Mouse (Mus musculus) CH12.LX (cell line): ENCODE data around the gene Btbd10. TPM values are rescaled to one million over a fixed set of nuclear protein-coding genes. Genes with fewer than 3 reads are reported as not detected.
A peak's percentile ranks its signal among the peaks of the same experiment; 100 is the strongest.

Source experiments
- DNase-seq: peaks from one replicate; pipeline ENCODE4 v3.0.0-alpha.2; 2013; ENCODE audit errors: extremely low read depth
- H3K27ac ChIP-seq: 2 replicates; pipeline ENCODE4 v1.5.1; 2012; ENCODE audit warnings: low read depth, mild to moderate bottlenecking, control low read depth, moderate library complexity; ENCODE audit not compliant: insufficient read depth
- H3K27me3 ChIP-seq: replicated peaks from 2 replicates; pipeline ENCODE3; 2012; ENCODE audit warnings: inconsistent platforms
- H3K36me3 ChIP-seq, 2 experiments: replicated peaks in 1 of 2; 2 replicates each; pipeline versions ENCODE3 to v1.6.1; 2012; ENCODE audit warnings: inconsistent platforms in 1 of 2, low read length in 1 of 2, mild to moderate bottlenecking in 1 of 2, mixed read lengths in 1 of 2, moderate library complexity in 1 of 2; ENCODE audit not compliant: control insufficient read depth in 1 of 2, insufficient read depth in 1 of 2
- H3K4me1 ChIP-seq, 2 experiments: 2 replicates each; pipeline ENCODE4 v1.6.1; 2012; ENCODE audit warnings: inconsistent platforms in 1 of 2, moderate library complexity in 1 of 2; ENCODE audit not compliant: insufficient read depth in 2 of 2, control insufficient read depth in 1 of 2
- H3K4me2 ChIP-seq: 2 replicates; pipeline ENCODE4 v1.6.1; 2012; ENCODE audit warnings: low read depth, mild to moderate bottlenecking, control low read depth; ENCODE audit not compliant: poor library complexity, insufficient read depth, severe bottlenecking
- H3K4me3 ChIP-seq, 3 experiments: fragments of 150-350 bp in 1 of 3; sonication (generic) in 1 of 3; replicated peaks in 1 of 3; 2 replicates each; pipeline versions ENCODE3 to v1.5.1; 2011 to 2012; ENCODE audit warnings: low read depth in 2 of 3, low read length in 2 of 3, mild to moderate bottlenecking in 2 of 3, moderate library complexity in 2 of 3, control low read depth in 1 of 3, improper control_type of control experiment in 1 of 3, inconsistent platforms in 1 of 3, mixed read lengths in 1 of 3; ENCODE audit not compliant: poor library complexity in 1 of 3
- H3K79me2 ChIP-seq: replicated peaks from 2 replicates; pipeline ENCODE4 v1.6.1; 2012; ENCODE audit warnings: mild to moderate bottlenecking, moderate library complexity; ENCODE audit not compliant: control insufficient read depth, poor library complexity, insufficient read depth, severe bottlenecking; ENCODE audit errors: extremely low read depth
- H3K9ac ChIP-seq: 2 replicates; pipeline ENCODE4 v1.6.1; 2012; ENCODE audit warnings: low read depth, mild to moderate bottlenecking, control low read depth, moderate library complexity; ENCODE audit not compliant: insufficient read depth
- H3K9me3 ChIP-seq: replicated peaks from 2 replicates; pipeline ENCODE3; 2012; ENCODE audit warnings: low read length, inconsistent platforms, mixed read lengths
- CHD2 ChIP-seq: IDR thresholded peaks from 2 replicates; pipeline ENCODE4 v1.6.1; 2011; ENCODE audit warnings: low read length, improper control_type of control experiment
- CTCF ChIP-seq, 2 experiments: IDR thresholded peaks in 1 of 2; conservative IDR thresholded peaks in 1 of 2; 2 replicates each; pipeline ENCODE4 v1.5.1; 2011 to 2012; ENCODE audit warnings: low read depth in 2 of 2, low read length in 2 of 2, improper control_type of control experiment in 1 of 2, inconsistent platforms in 1 of 2, mild to moderate bottlenecking in 1 of 2, moderate library complexity in 1 of 2
- E2F4 ChIP-seq: IDR thresholded peaks from 2 replicates; pipeline ENCODE4 v1.6.1; 2011; ENCODE audit warnings: low read depth, low read length, improper control_type of control experiment; ENCODE audit not compliant: insufficient replicate concordance
- ELF1 ChIP-seq: IDR thresholded peaks from 2 replicates; pipeline ENCODE4 v1.6.1; 2014; ENCODE audit warnings: low read depth, mild to moderate bottlenecking, inconsistent platforms, low read length, improper control_type of control experiment
- EP300 ChIP-seq: IDR thresholded peaks from 2 replicates; pipeline ENCODE4 v1.6.1; 2011; ENCODE audit warnings: low read length, improper control_type of control experiment
- ETS1 ChIP-seq: conservative IDR thresholded peaks from 2 replicates; pipeline ENCODE4 v1.6.1; 2012; ENCODE audit warnings: low read depth, mild to moderate bottlenecking, inconsistent platforms, low read length, improper control_type of control experiment, moderate library complexity
- GABPA ChIP-seq: IDR thresholded peaks from 2 replicates; pipeline ENCODE4 v1.6.1; 2012; ENCODE audit warnings: low read depth, low read length, improper control_type of control experiment, inconsistent platforms; ENCODE audit not compliant: insufficient replicate concordance
- HCFC1 ChIP-seq: IDR thresholded peaks from 2 replicates; pipeline ENCODE4 v1.6.1; 2012; ENCODE audit warnings: low read depth, mild to moderate bottlenecking, inconsistent platforms, low read length, improper control_type of control experiment
- JUND ChIP-seq: conservative IDR thresholded peaks from 2 replicates; pipeline ENCODE4 v1.6.1; 2011; ENCODE audit warnings: low read depth, low read length, improper control_type of control experiment
- KAT2A ChIP-seq: IDR thresholded peaks from 2 replicates; pipeline ENCODE4 v1.6.1; 2012; ENCODE audit warnings: low read length, improper control_type of control experiment, inconsistent platforms; ENCODE audit not compliant: insufficient replicate concordance
- MAFK ChIP-seq: IDR thresholded peaks from 2 replicates; pipeline ENCODE4 v1.6.1; 2011; ENCODE audit warnings: low read length, improper control_type of control experiment; ENCODE audit not compliant: insufficient replicate concordance
- MAX ChIP-seq: IDR thresholded peaks from 2 replicates; pipeline ENCODE4 v1.6.1; 2011; ENCODE audit warnings: low read length, improper control_type of control experiment
- MAZ ChIP-seq: IDR thresholded peaks from 2 replicates; pipeline ENCODE4 v1.6.1; 2012; ENCODE audit warnings: low read depth, mild to moderate bottlenecking, inconsistent platforms, low read length, improper control_type of control experiment, moderate library complexity
- MEF2A ChIP-seq: IDR thresholded peaks from 2 replicates; pipeline ENCODE4 v1.6.1; 2014; ENCODE audit warnings: low read depth, mild to moderate bottlenecking, inconsistent platforms, low read length, improper control_type of control experiment, borderline replicate concordance
- NELFE ChIP-seq: IDR thresholded peaks from 2 replicates; pipeline ENCODE4 v1.6.1; 2011; ENCODE audit warnings: low read depth, low read length, improper control_type of control experiment
- PAX5 ChIP-seq: IDR thresholded peaks from 2 replicates; pipeline ENCODE4 v1.6.1; 2012; ENCODE audit warnings: low read length, inconsistent platforms, mixed read lengths
- POLR2A ChIP-seq: IDR thresholded peaks from 2 replicates; pipeline ENCODE4 v1.6.1; 2011; ENCODE audit warnings: low read depth, mild to moderate bottlenecking, improper control_type of control experiment, low read length
- POLR2AphosphoS2 ChIP-seq: IDR thresholded peaks from 2 replicates; pipeline ENCODE4 v1.6.1; 2011; ENCODE audit warnings: low read depth, low read length, improper control_type of control experiment
- RAD21 ChIP-seq: IDR thresholded peaks from 2 replicates; pipeline ENCODE4 v1.6.1; 2011; ENCODE audit warnings: low read depth, mild to moderate bottlenecking, low read length, improper control_type of control experiment, moderate library complexity
- RCOR1 ChIP-seq: conservative IDR thresholded peaks from 2 replicates; pipeline ENCODE4 v1.6.1; 2012; ENCODE audit warnings: low read depth, mild to moderate bottlenecking, inconsistent platforms, low read length, improper control_type of control experiment
- SMC3 ChIP-seq: IDR thresholded peaks from 2 replicates; pipeline ENCODE4 v1.6.1; 2011; ENCODE audit warnings: low read depth, low read length, improper control_type of control experiment
- TBP ChIP-seq: conservative IDR thresholded peaks from 2 replicates; pipeline ENCODE4 v1.6.1; 2011; ENCODE audit warnings: low read depth, low read length, improper control_type of control experiment
- TCF12 ChIP-seq: IDR thresholded peaks from 2 replicates; pipeline ENCODE4 v1.6.1; 2014; ENCODE audit warnings: low read depth, mild to moderate bottlenecking, inconsistent platforms, low read length, improper control_type of control experiment
- UBTF ChIP-seq: IDR thresholded peaks from 2 replicates; pipeline ENCODE4 v1.6.1; 2012; ENCODE audit warnings: low read depth, mild to moderate bottlenecking, inconsistent platforms, low read length, improper control_type of control experiment, moderate library complexity
- USF2 ChIP-seq: conservative IDR thresholded peaks from 2 replicates; pipeline ENCODE4 v1.6.1; 2011; ENCODE audit warnings: low read depth, low read length, improper control_type of control experiment
- ZC3H11A ChIP-seq: IDR thresholded peaks from 2 replicates; pipeline ENCODE4 v1.6.1; 2012; ENCODE audit warnings: low read depth, mild to moderate bottlenecking, inconsistent platforms, low read length, improper control_type of control experiment
- ZMIZ1 ChIP-seq: IDR thresholded peaks from 2 replicates; pipeline ENCODE4 v1.6.1; 2012; ENCODE audit warnings: low read depth, mild to moderate bottlenecking, inconsistent platforms, low read length, improper control_type of control experiment
- ZNF384 ChIP-seq: IDR thresholded peaks from 2 replicates; pipeline ENCODE4 v1.6.1; 2012; ENCODE audit warnings: low read depth, low read length, improper control_type of control experiment, inconsistent platforms
- dilution Hi-C: fragments of 300-500 bp; cut with MboI; formaldehyde crosslinking; loops from 2 replicates; pipeline ENCODE4 v1.14.3; 2020; ENCODE audit warnings: low sequenced_read_pairs; ENCODE audit not compliant: extremely low pct_unique_long_range_greater_than_20kb, extremely low pct_ligation_motif_present
- in situ Hi-C: fragments of 300-500 bp; cut with MboI; formaldehyde crosslinking; loops from 3 replicates; pipeline ENCODE4 v1.14.3; 2019; ENCODE audit warnings: low sequenced_read_pairs, low pct_ligation_motif_present, low pct_unique_long_range_greater_than_20kb, mixed read lengths
- polyA plus RNA-seq: library from polyadenylated mRNA; unstranded; fragments of >175 nt; gene quantifications from 2 replicates; pipeline ENCODE4 v1.2.1, GENCODE M21; 2012; ENCODE audit warnings: low read depth; ENCODE audit not compliant: insufficient read length
- total RNA-seq, 2 experiments: library from RNA; depleted of rRNA; stranded (reverse); fragments of 300-350 nt in 1 of 2; fragments of >200 nt in 1 of 2; gene quantifications; 2 replicates each; pipeline ENCODE4 v1.2.3; 2012 to 2014

The Btbd10 gene
- total and polyA plus RNA-seq, 3 experiments: 13.6 to 23.9 (median 17.0) TPM

DNA sequence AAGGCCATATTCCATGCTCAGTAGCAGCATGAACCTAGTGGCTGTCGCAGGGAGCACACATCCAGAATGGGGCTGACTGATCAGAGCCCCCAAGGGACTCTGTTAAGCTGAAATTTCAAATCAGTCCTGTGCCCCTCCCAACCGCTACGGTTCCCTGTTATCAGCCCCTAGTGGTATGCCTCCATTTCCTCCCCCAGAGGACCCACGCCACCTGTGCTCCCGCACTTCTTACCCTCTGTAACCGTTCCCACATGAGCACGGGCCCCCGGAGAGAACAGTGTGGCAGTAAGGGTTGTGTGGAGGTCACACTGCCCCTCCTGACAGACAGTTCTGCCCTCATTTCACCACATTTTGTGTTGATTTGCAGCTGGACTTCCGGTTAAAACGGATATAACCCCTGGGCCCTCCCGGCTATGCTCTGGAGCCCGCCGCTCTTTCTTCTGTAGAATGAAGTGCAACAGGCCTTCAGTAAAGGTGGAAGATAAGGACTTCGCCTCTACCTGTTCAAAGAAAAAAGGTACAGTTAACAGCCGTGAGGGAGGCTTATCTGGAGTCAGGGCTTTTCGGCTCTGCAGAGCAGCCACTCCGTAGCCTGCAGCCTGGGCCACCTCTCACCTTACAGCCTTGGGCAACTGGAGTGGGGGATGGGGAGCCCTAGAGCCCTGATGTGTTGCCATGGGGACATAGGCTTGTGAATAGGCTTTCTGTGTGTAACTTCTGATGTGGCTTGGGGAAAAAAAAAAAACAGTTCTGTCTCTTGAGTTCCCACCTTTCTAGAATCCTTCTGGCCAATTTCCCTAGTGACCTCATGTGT lies 73.9 kb downstream of the Btbd10 start:
- dilution Hi-C loops: no loop called here
- H3K36me3 ChIP-seq: peaks cover 0 to 43% of the 10 kb centered on the region in 2 experiments
- H3K9me3 ChIP-seq: no peaks in the 10 kb centered on the region
- no peak overlapping the region for H3K9ac ChIP-seq
- H3K27ac ChIP-seq: no peak overlapping the region
- no peaks in the 10 kb centered on the region for H3K27me3 ChIP-seq
- peak; percentile 44 for DNase-seq
- peaks cover 0 to 14% of the 10 kb centered on the region in 2 experiments; a peak in 1 of 4 replicates for H3K4me1 ChIP-seq
- H3K4me3 ChIP-seq: peak overlapping the region in 1 of 3 experiments; percentile 29
- H3K4me2 ChIP-seq: no peak overlapping the region
- no peaks in the 10 kb centered on the region for H3K79me2 ChIP-seq
- in situ Hi-C loops: no loop called here
- no peak for TF ChIP-seq USF2
- no peak for TF ChIP-seq MAX
- no peak for TF ChIP-seq MAFK
- TF ChIP-seq EP300: no peak
- TF ChIP-seq SMC3: no peak
- no peak for TF ChIP-seq GABPA
- TF ChIP-seq TBP: no peak
- no peak for TF ChIP-seq CTCF (conservative IDR thresholded peaks at IDR 0.05 in 1 of 2, IDR thresholded peaks at IDR 0.05 in 1 of 2; ENCODE audit: low read depth in 2 of 2, low read length in 2 of 2)
- no peak for TF ChIP-seq RAD21
- no peak for TF ChIP-seq TCF12
- TF ChIP-seq JUND: no peak
- TF ChIP-seq POLR2A: no peak
- no peak for TF ChIP-seq ZNF384
- no peak for TF ChIP-seq MEF2A
- TF ChIP-seq RCOR1: no peak
- no peak for TF ChIP-seq POLR2AphosphoS2
- TF ChIP-seq ZC3H11A: no peak
- TF ChIP-seq ETS1: no peak
- TF ChIP-seq KAT2A: no peak
- TF ChIP-seq CHD2: no peak

GRCm38 (mm10) chr7:113294598-113294997 lies 74.6 kb downstream of the Btbd10 start:
- H3K4me1 ChIP-seq: peaks cover 0 to 18% of the 10 kb centered on the region in 2 experiments; a peak in 2 of 4 replicates
- in situ Hi-C loops: no loop called here
- no peaks in the 10 kb centered on the region for H3K27me3 ChIP-seq
- peak overlapping the region in 1 of 3 experiments; percentile 3 for H3K4me3 ChIP-seq
- no peak overlapping the region for H3K9ac ChIP-seq
- H3K4me2 ChIP-seq: no peak overlapping the region
- DNase-seq: no peak
- TF ChIP-seq PAX5 (no peak), MAZ (no peak), ELF1 (no peak), HCFC1 (no peak), RCOR1 (no peak), UBTF (no peak), CHD2 (no peak), NELFE (no peak), E2F4 (no peak), ZMIZ1 (no peak), RAD21 (no peak)
- no peak overlapping the region for H3K27ac ChIP-seq
- H3K79me2 ChIP-seq: no peaks in the 10 kb centered on the region
- no peaks in the 10 kb centered on the region for H3K9me3 ChIP-seq
- dilution Hi-C loops: no loop called here
- H3K36me3 ChIP-seq: peaks cover 0 to 44% of the 10 kb centered on the region in 2 experiments
